Mouse (Mus musculus) ES-CJ7 (cell line): Measurements from ENCODE around the gene Rae1.
A peak's percentile ranks its signal among the peaks of the same experiment; 100 is the strongest.

Experiments
- DNase-seq: peaks from one replicate; pipeline ENCODE4 v3.0.0; 2011; ENCODE audit warnings: low read depth, low spot score

Gene Rae1

DNA sequence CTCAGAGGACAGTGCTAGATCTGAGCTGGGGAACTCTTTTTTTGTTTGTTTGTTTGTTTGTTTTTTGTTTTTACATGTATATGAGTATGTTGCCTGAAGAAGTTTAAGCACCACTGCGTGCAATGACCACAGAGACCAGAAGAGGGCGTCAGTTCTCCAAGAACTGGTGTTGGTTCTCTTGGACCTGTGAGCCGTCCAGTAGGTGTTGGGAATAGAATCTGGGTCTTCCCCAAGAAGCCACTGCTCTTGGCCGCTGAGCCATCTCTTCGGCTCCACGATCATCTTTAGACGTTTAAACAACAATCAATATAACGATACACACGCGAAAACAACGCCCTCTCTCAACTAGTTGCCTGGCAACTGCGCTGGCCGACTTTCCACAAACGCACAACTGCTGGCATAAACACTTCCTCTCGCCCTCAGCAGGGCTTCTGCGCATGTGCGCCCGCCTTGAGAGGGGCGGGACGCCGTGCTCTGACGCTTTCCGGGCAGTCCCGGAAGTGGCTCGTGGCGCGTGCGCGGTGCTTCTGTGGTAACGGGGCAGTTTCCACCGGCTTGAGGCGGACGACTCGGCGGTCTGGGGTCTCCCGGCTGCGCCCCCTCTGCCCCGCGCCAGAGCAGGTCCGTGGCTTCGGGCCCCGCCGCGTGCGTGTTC is at the start of gene Rae1:
Gene Rae1, plus strand, starts transcription at position 488 of the 655 bp plus-strand sequence.
- DNase-seq = peak; percentile 99

DNA sequence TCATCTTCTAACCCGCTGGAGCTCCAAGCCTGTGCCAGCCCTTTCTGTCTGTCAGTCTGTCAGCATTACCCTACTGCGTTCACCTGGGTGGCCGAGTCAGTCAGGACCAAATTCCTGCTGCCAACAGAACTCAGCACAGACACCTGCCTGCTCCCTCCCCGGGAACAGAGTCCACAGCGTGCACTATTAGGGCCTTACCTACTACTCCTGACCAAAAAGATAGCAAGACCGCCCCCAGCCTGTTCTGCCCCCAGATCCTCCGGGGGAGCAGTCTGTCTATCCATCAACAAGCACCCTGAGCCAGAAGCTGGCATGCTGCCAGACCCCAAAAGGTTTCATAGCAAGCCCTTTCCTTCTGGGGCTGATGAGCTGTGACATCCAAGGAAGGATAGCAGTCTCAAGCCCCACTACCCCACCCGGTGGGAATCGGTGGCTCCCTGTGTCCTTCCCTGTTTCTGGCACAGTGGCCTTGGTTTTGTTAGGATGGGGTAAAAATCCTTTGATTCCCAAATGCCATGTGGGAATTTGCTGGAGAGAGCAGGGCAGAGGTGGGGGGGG is 49.7 kb upstream of the Rae1 start:
- no peak for DNase-seq

DNA sequence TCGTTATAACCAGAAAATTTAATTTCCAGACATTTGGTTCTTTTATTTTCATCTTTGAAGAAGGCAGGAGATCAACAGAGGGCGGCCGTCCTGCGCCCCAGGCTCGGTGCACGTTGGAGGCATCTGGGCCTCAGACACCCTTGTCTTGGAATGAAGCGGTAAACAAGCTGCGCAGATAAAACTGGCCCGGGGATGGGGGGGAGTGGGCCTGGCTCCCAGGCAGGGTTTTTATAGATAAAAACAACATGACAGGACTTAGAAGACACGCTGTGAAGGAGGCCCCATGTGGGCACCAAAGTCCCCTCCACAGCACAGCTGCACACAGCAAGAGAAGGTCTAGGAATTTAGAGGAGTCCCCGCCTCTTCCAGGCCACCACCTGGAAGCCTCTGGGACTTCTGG is 49.2 kb upstream of the Rae1 start:
- no peak for DNase-seq

DNA sequence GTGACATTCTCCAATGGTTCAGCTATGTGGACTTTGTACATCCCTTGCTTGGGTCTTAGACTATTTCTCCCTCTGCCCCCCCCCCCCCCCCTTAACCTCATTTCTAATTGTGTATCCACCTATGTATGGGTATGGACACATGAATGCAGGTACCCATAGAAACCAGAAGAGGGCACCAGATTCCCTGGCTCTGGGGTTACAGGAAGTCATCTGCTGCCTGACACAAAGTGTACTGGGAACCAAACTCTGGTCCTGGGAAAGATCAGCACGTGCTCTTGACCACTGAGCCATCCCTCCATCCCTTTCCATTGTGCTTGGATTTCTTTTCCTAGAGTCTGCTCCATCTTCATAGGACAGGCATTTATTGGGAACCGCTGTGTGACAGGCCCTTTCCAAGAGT is 47.9 kb upstream of the Rae1 start:
- peak; percentile 55 for DNase-seq

DNA sequence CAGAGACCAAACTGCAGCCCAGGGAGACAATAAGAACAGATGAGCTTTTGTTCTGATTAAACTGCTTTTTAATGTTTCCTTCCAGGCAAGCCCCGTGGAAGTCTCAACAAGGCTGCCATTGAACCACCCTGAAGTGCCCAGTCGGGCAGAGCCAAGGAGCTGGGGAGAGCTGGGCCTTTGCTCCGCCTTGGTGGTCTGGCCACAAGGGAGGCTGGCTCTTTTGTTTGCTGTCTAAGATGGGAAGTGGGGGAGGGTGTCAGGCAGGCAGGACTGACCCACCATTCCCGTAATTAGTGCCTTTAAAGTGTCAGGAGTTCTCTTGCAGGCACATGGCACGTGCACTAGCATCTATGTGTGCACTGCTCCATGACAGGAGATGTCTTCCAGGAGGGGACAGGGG is 41.3 kb upstream of the Rae1 start:
- no peak for DNase-seq

DNA sequence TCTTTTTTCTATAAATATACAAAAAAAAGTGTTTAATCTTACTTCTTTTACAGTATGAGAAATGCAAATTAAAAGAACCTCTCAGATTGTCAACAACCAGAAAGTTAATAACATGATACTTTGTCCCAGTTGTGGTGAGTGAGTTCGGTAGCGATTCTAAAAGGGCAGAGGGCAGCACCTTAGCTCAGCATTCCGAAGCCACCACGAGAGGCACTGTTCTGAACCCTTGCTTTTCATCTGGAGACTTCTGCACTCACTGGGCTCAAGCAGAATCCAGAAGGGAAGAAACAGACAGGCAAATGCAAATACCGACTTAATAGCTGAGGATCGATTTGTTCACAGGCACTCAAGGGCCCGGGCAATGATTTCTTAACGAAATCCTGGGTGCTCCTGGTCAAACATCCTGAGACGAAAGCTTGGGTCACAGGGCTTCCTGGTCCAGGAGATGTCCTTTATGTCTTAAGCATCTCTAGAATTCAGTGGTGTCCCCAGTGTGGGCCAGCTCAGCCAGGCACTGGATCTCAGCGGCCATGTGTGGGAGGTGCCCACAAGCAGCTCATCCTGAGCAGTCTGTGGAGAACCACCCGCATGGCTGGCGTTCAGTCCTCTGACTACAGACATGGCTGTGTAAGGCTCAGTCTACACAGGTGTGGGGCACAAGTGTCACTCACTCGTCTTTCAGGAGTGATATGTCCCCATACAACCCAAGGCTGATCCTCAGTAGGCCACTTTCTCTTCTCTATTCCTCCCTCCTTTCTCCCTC is 40.7 kb upstream of the Rae1 start:
- DNase-seq = peak; percentile 51

DNA sequence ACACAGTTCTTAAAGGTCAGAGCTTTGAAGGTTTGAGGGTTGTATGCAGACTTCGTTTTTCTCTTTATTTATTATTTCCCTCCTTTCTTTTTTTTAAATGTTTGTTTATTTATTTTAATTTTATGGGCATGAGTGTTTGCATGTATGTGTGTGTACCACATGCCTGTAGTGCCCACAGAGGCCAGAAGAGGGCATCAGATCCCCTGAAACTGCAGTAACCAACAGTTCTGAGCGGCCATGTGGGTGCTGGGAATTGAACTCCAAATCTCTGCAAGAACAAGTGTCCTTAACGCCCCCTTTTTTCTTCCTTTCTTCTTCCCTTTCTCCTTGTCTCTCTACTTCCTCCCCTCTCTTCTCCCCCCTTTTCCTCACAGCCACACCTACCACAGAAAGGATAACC is 39.6 kb upstream of the Rae1 start:
- peak; percentile 53 for DNase-seq

DNA sequence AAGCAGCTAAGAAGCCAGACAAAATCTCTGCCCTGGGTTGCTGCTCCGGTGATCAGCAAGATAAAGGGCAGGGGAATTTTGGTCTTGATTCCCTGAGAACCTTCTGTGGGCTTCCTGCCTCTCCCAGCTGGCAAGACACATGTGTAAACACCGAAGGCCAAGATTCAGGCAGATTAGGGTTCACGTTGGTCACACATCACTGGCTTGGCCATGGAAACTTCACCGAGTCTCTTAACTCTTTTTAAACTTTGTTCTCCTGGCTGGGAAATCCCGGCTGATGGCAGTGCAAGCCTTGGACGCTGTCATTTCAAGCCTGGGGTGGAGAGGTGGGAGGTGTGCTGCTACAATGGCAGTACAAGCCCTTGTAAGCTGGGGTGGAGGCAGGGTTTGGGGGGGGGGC is 38.7 kb upstream of the Rae1 start:
- DNase-seq = no peak

DNA sequence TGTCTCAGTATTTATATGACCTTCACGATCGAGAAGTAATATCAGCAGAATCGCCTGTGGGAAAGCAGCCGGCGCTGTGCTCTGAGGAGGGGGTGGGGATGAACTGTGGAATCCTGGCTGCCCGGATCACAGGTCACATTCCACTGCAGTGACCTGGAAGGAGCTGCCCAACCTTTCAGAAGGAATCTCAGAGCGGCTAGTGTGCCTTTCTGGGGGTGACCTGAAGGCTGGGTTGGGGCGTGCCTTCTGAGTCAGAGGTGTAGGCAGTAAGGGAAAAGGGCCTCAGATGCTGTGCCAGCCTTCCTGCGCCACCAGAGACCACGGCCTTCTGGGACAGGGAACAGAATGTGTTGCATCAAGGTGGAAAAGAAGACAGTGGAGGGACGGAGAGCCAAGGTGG is 34.7 kb upstream of the Rae1 start:
- no peak for DNase-seq

DNA sequence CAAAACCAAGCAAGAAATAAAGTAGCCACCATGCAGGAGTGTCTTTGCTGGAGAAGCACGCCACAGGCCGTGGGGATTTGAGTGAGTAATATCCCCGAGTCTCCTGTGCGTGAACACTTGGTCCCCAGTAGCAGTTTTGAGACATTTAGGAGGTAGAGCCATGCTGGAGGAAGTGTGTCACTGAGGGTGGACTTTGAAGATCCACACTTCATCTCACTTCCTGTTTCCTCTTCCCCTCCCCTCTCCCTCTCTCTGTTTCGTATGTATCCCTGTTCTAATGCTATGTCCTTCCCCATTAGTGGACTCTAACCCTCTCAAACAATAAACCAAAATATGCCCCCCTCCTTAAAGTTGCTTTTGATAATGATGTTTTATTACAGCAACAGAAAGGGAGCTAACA is 33.4 kb upstream of the Rae1 start:
- no peak for DNase-seq

DNA sequence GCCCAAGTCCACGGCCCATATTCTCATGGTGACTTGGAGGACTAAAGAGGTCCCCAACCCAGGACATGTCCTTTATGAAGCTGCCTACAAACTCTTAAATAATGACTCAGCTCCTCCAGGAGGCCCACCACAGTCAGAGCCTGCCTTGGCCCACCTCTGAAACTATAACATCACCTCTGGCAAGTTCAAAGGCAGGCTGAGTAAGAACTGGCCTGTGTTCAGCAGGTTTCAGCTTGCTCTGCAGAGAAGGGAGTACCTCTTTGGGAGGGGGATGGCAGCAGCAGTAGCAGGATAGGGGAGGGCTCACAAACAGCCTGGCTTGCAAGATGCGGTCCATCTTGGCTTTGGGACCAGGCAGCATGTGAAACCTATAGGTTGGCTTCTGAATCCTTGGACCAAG is 28.1 kb upstream of the Rae1 start:
- no peak for DNase-seq

DNA sequence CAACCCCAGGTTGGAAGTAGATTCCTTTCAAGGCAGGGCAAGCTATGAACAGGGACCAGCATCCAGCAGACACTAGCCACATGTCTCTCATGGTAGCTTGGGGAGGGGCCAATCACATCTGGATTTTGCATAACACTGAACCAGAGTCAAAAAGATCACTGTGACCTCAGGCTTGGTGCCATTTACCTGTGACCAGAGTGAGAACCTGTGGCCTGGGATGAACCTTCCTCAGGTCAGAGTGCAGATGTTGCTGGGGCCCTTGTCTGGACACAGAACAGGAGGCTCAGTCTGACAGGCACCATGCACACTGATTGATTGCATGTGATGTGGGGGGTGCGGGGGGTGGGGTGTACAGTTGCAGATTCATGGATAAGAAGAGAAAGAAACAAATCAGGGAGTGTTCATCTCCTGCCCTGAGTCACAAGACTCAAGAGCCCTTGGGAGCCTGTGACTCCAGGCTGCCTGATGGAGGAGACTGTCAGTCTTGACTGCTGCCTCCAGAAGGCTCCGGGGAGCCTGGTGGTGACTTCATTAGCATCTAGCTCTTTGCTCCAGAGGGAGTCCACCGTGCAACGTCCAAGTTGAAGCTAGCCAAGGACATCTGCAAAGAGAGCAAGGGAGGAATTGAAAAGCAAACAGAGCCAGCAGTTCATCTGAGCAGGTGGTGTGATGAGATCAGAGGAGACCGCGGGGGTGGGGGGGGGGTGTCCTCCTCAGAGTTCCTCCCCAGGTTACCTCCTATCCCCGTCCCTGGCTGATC is 25.9 kb upstream of the Rae1 start:
- DNase-seq = no peak

DNA sequence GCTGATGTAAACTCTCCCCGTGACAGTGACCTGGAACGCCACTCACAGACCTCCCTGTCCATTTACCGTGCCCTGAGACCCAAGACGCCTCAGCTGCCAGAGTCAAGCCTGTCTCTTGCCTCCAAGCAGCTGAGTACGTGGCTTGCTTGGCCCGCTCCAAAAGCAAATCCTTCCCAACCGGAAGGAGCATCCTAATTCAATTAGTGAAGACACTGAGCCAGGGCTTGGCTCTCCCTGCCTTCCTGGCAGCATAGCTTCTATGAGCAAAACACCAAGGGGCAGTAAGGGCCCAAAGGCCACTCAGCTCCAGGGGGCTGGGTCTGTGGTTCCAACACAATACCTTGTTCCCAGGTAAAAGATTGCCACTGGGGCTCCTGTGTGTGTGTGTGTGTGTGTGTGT is 25.2 kb upstream of the Rae1 start:
- no peak for DNase-seq

DNA sequence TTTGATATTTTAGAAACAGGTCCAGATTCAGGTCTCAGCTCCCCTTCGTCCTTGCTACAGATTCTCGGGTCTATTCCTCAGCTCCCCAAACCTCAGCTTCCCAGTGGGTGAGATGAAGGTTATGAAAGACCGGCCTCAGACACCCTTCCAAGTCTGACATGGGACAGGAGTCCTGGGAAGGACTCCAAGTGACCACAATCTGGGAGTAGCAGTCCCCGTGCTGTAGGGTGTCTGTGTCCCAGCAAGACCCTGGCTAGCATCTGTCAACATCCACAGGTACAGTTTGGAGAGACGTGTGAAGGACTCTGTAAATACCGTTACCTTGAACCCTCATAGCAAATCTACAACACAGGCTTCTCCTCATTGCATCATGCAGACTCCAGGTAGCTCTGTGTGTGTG is 24.8 kb upstream of the Rae1 start:
- DNase-seq = no peak

DNA sequence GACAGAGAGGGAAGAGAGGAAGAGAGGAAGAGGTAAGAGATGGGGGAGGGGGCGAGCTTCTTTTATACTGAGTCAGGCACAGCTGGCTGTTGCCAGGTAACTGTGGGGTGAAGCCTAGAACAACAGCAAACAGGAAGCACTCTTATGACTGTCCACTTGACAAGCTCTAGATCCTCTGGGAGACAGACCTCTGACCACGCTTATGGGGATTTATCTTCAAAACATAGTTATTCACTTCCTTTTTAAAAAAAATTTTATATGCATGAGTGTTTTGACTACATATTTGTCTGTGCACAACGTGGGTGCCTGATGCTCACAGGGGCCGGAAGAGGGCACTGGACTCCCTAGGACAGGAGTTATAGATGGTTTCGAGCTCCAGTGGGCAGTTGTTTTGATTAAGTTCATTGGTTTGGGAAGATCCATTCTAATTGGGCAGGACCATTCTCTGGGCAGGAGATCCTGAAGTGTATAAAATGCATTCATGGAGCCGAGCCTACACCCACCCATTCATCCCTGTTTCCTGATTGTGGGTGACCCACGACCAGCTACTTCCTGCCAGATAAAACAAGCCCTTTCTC is 23.2 kb upstream of the Rae1 start:
- no peak for DNase-seq

DNA sequence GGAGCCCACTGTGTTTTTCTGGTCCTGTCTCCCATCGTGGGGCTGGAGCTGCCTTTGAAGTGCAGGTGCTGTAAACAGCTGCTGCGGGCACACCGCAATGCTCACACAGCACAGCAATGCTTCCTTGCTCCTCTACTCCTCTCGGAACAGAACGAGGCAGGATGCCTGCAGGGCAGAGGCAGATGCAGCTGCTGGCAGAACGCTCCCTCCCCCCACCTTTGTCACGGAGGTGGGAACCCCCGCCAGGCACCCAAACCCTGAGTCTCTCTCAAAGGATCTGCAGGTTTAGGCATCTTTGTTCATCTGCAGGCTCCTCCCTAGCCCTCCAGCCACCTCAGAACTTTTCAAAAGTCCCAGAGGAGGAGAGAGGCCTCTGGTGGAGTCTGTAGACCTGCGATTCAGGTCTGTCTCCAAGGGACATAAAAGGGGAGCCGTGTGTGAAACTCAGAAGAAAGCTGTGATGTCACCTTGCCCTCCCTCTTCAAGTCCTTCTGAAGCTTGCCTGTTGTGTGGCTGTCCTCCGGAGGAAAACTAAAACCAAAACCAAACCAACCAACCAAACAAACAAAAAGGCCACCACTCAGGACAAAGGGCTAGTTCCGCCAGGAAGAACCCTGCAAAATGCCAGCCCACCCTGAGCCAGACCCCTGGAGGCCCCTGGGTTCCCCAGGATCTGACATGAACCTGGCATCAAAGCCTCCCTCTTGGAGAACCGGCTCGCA is 22.3 kb upstream of the Rae1 start, which contains the start of gene Spo11:
Gene Spo11, plus strand, starts transcription at position 292 of the 722 bp plus-strand sequence.
- peak; percentile 72 for DNase-seq

DNA sequence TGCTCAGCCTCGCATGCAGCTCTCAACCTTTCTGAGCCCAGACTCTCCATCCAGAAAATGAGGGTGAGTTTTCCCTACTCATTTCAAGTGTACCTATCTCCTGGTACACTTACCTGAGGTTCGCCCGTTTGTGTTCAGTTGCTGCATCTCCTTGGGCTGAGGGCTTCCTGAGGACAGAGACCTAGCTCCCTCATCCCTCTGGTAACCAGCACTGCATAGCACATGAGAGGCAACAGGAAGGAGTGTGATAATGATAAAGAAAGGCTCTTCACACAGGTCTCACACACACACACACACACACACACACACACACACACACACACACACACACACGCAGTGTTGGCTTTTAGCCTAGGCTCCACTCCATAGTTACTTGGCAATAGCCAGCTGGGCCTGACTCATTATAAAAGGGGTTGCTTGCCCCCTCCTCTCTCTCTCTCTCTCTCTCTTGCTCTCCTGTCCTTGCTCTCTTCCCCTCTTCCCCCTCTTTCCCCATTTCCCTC is 21.7 kb upstream of the Rae1 start:
- DNase-seq = no peak

DNA sequence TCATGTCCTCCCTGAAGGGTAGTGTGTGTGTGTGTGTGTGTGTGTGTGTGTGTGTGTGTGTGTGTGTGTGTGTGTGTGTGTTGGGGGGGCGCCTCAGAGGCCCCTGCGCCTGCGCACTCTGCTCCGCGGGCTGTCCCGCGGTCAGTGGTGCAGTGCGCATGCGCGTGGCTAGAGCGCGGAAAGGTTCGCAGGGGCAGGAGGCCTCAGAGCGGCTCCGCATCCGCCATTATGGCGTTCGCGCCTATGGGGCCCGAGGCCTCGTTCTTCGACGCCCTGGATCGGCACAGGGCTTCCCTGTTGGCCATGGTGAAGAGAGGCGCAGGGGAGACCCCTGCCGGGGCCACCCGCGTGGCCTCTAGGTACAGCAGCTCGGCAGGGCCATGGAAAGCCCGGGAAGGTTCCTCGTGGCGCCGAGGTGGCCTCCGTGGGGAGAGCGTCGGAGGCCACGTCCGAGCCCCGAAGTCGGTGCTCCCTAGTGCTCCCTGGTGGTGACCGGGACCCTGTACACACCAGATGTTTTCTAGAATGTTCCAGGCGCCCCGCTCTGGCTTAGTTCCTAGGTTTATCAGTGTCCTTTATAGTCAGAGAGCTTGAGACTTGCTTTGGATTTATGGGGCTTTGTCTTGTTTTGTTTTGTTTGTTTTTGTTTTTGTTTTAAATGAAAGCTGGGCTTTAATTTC is 20.1 kb upstream of the Rae1 start:
- peak; percentile 64 for DNase-seq

DNA sequence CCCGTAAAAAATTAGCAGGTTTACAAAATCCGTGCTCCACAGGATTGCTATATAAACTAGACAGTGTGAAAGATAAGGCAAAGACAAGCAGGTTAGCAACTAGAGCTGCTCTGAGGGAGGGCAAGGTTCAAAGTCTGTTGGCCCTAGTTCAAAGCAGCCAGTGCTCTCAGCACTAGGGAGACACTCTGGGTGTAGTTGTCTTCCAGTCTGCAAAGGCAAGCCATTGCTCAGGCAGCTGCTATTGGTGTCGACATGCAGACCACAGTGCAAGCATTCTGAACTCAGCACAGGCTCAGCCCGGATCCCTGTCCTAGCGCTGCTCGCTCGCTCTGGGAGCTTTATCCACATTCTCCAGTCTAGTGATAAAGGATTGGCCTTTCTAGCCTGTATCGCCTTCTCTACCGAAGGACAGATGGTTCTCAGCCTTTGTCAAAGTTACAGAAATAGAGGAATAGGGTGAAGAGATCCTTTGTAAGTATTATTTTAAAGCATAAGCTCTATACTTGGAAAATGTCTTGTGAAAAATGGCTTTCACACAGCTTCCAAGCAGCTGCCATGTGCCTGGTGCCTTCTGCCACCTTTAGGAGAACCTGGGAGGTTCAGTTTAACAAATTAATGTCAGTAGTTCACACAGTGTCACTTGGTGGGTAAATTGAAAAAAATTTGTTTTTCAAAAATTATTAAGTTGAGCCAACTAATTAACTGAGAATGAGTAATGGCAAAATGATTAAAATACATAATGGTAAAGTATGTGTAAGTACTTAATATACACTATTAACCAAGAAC is 16.9 kb upstream of the Rae1 start:
- no peak for DNase-seq

DNA sequence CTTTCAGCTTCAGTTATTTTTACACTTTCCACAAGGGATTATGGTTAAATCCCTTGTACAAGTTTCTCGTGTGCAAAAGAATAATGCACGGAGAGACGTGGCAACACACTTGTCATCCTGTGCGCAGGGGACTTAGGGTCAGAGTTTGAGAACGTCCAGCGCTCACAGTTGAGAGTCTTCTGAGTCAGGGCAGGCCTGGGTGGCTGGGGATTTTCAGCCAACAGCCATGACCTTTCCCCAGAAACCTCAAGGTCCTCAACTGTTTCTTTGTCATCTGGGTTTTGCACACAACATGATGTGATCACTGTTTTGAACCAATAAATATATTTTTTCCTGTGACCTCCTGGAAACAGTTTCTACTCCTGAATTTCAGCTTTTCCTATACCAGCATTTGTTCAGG is 9.8 kb upstream of the Rae1 start:
- no peak for DNase-seq
